Mouse (Mus musculus) limb, embryonic 11.5 days (tissue): ENCODE measurements around the gene Terb1. TPM values are rescaled to one million over a fixed set of nuclear protein-coding genes. Genes with fewer than 3 reads are reported as not detected.

Experiments
- ATAC-seq: fragments of 200-750 bp; cut with Nextera tagmentation; 2 replicates; pipeline ENCODE4 v1.8.0; 2017; ENCODE audit warnings: low read depth; ENCODE audit not compliant: insufficient number of reproducible peaks, low FRiP score, low TSS enrichment
- DNase-seq: peaks from one replicate; pipeline ENCODE4 v3.0.0-alpha.2; 2015; ENCODE audit warnings: low spot score
- H3K27ac ChIP-seq: fragments of 300-500 bp; sonication (generic); replicated peaks from 2 replicates; pipeline ENCODE4 v1.5.1; 2014; ENCODE audit warnings: low read depth, mild to moderate bottlenecking, low read length
- H3K27me3 ChIP-seq: fragments of 300-500 bp; sonication (generic); 2 replicates; pipeline ENCODE4 v1.6.1; 2014; ENCODE audit warnings: mild to moderate bottlenecking, low read length, mixed read lengths; ENCODE audit not compliant: control insufficient read depth, insufficient read depth
- H3K36me3 ChIP-seq: fragments of 300-500 bp; sonication (generic); 2 replicates; pipeline ENCODE4 v1.6.1; 2014; ENCODE audit warnings: mild to moderate bottlenecking, low read length, moderate library complexity, mixed read lengths; ENCODE audit not compliant: control insufficient read depth, insufficient read depth
- H3K4me1 ChIP-seq: fragments of 300-500 bp; sonication (generic); 2 replicates; pipeline ENCODE4 v1.6.1; 2014; ENCODE audit warnings: low read length, mixed read lengths; ENCODE audit not compliant: control insufficient read depth, insufficient read depth
- H3K4me2 ChIP-seq: fragments of 300-500 bp; sonication (generic); 2 replicates; pipeline ENCODE4 v1.6.1; 2014; ENCODE audit warnings: low read depth, mild to moderate bottlenecking, moderate library complexity; ENCODE audit not compliant: severe bottlenecking
- H3K4me3 ChIP-seq: fragments of 300-500 bp; sonication (generic); 2 replicates; pipeline ENCODE4 v1.5.1; 2014; ENCODE audit warnings: low read depth, low read length
- H3K9ac ChIP-seq: fragments of 300-500 bp; sonication (generic); 2 replicates; pipeline ENCODE4 v1.6.1; 2014; ENCODE audit warnings: mild to moderate bottlenecking, low read length
- H3K9me3 ChIP-seq: fragments of 300-500 bp; sonication (generic); 2 replicates; pipeline ENCODE4 v1.6.1; 2016; ENCODE audit warnings: low read length; ENCODE audit not compliant: control insufficient read depth
- WGBS: fragments of 180-500 bp; shearing (Covaris S2); extraction: QIAGEN DNeasy Blood & Tissue Kit; methylation state at CpG from one replicate; pipeline ENCODE4 v1.1.7; 2014; 5-methylcytosine and 5-hydroxymethylcytosine counted together
- polyA plus RNA-seq: library from polyadenylated mRNA; unstranded; fragments of >200 nt; fragmentation: Nextera tagmentation; extraction: Ambion mirVana; gene quantifications from 2 replicates; pipeline ENCODE4 v1.2.1, GENCODE M21; 2014

The Terb1 gene
- polyA plus RNA-seq, 1 experiment from 2014 or later, result 0.24 TPM

DNA sequence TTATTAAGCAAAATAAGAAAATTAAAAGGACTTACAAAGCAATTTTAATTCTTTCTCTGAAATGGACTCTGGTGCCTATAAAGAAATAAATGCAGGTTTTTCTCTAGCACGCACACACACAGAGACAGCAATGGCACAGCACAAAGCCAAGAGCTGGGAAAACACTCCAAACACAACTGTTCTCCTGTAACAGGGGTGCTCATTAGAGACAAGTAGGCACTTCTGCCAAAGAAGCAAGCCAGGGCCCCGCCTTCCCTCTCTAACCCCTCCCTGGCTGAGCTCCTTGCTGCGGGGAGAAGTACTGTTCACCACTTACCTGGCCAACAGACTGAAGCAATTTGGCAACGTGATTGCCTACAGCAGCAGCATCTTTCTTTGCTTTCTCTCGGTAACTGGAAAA is 8.2 kb upstream of the Terb1 start:
- Histone ChIP-seq H3K36me3 (peaks cover 3% of the 10 kb centered on the region), H3K9me3 (no peaks in the 10 kb centered on the region), H3K4me2 (no peak overlapping the region), H3K4me1 (no peaks in the 10 kb centered on the region), H3K27ac (no peak overlapping the region), H3K9ac (no peak overlapping the region), H3K27me3 (no peaks in the 10 kb centered on the region), H3K4me3 (no peak overlapping the region)
- 78% methylated on average over 5 of the region's 5 CpGs for WGBS
- DNase-seq, result no peak
- no peak for ATAC-seq

DNA sequence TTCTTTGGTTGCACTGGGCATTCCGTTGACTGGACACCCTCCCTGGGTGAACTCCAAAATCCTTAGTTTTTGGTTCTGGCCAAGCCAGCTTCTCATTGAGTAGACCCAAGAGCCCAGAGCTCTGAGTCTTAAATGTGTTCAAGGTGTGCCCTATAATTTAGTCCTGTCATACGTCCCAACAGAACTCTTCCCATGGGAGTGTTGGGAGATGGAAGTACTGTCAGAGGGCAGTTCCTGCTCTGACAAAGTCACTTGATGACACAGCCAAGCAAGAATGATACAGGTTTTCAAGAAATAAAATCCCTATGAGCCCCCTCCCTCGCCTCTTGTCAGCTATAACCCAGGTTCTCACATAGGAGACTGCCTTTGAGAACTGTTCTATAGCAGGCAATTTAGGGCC is 424 bp upstream of the Terb1 start:
- Histone ChIP-seq H3K9ac (no peak overlapping the region), H3K4me3 (no peak overlapping the region), H3K4me2 (peak overlapping the region; percentile 97; the same call in 1 of the 2 replicates), H3K4me1 (no peaks in the 10 kb centered on the region), H3K36me3 (peaks cover 3% of the 10 kb centered on the region; the same call in 1 of the 2 replicates), H3K27me3 (no peaks in the 10 kb centered on the region), H3K9me3 (no peaks in the 10 kb centered on the region), H3K27ac (no peak overlapping the region)
- 76% methylated on average over 3 of the region's 3 CpGs for WGBS
- DNase-seq (no peak), ATAC-seq (no peak)

DNA sequence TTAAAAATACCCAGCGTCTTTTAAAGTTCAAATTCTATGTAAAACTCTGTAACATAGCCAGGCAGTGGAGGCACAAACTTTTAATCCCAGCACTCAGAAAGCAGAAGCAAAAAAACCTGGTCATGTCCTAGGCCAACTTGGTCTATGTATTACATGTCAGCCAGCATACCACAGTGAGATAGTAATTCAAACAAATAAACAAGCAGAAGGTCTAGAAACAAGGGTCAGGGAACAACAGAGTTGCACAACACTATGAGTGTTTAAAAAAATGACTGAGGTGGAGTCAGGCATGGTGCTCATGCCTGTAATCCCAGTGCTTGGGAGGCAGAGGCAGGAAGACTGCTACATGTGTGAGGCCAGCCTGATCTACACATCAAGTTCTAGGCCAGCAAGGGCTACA is 30.6 kb downstream of the Terb1 start:
- ATAC-seq (no peak), DNase-seq (no peak)
- Histone ChIP-seq H3K9me3 (no peaks in the 10 kb centered on the region), H3K27ac (no peak overlapping the region), H3K4me3 (no peak overlapping the region), H3K4me1 (no peaks in the 10 kb centered on the region), H3K27me3 (no peaks in the 10 kb centered on the region), H3K36me3 (no peaks in the 10 kb centered on the region), H3K9ac (no peak overlapping the region), H3K4me2 (no peak overlapping the region)
- 59% methylated on average over 1 of the region's 1 CpGs for WGBS

DNA sequence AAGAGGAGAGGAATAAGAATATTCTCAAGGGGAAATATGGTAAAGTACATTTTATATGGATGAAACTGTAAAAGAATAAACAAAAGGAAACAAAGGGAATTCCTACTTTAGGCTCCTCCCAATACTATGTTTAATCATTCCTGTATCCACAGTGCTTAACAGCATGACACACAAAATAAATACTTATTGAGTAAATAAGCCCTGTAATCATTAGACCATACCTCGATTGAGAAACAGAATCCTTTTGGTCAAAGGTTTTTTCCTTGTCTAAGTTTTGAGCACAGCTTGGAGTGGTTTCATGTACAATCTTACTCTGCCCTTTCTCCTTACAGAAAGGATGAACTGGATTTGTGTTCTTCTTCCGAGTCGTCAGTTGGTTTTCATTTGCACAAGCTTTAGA is 37.2 kb downstream of the Terb1 start:
- ATAC-seq, result no peak
- no peaks in the 10 kb centered on the region for H3K36me3 ChIP-seq
- H3K27ac ChIP-seq, result no peak overlapping the region
- no peaks in the 10 kb centered on the region for H3K4me1 ChIP-seq
- no peaks in the 10 kb centered on the region for H3K27me3 ChIP-seq
- DNase-seq, result no peak
- no peak overlapping the region for H3K9ac ChIP-seq
- H3K4me3 ChIP-seq, result no peak overlapping the region
- no peak overlapping the region for H3K4me2 ChIP-seq
- no peaks in the 10 kb centered on the region for H3K9me3 ChIP-seq
- WGBS, result 81% methylated on average over 3 of the region's 3 CpGs

DNA sequence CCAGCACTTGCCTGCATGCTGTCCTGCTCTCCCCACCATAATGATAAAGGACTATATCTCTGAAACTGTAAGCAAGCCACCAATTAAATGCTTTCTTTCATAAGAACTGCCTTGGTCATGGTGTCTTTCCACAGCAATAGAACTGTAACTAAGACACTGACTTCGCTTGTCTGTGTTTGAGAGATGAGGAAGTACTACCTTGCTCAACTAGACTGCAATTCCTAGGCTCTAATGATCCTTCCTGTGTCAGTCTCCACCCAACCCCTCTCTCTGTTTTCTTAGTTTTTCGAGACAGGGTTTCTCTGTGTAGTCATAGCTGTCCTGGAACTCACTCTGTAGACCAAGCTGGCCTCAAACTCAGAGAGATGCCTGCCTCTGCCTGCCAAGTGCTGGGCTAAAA is 42.2 kb downstream of the Terb1 start:
- DNase-seq (no peak), ATAC-seq (no peak)
- Histone ChIP-seq H3K9ac (no peak overlapping the region), H3K36me3 (no peaks in the 10 kb centered on the region), H3K27me3 (no peaks in the 10 kb centered on the region), H3K4me1 (no peaks in the 10 kb centered on the region), H3K4me2 (no peak overlapping the region), H3K27ac (no peak overlapping the region), H3K9me3 (no peaks in the 10 kb centered on the region), H3K4me3 (no peak overlapping the region)
- 71% methylated on average over 2 of the region's 2 CpGs for WGBS

DNA sequence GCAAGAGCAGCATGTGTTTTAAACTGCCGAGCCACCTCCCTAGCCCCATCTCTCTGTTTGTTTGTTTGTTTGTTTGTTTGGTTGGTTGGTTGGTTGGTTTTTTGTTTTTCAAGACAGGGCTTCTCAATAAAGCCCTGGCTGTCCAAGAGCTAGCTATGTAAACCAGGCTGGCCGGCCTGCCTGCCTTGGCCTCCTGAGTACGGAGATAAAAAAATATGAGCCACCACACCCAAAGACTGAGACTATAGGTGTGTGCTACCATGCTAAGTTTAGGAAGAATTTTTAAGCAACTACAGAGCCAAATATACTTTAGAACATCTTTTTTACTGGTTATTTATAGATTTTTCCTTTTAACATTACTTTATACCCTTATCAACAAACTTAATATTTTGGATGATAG is 57.5 kb downstream of the Terb1 start:
- no peaks in the 10 kb centered on the region for H3K9me3 ChIP-seq
- no peak overlapping the region for H3K4me3 ChIP-seq
- no peak overlapping the region for H3K27ac ChIP-seq
- ATAC-seq (no peak), DNase-seq (no peak)
- H3K36me3 ChIP-seq, result no peaks in the 10 kb centered on the region
- no peaks in the 10 kb centered on the region for H3K27me3 ChIP-seq
- H3K4me1 ChIP-seq, result no peaks in the 10 kb centered on the region
- no peak overlapping the region for H3K9ac ChIP-seq
- 84% methylated on average over 3 of the region's 3 CpGs for WGBS
- no peak overlapping the region for H3K4me2 ChIP-seq

DNA sequence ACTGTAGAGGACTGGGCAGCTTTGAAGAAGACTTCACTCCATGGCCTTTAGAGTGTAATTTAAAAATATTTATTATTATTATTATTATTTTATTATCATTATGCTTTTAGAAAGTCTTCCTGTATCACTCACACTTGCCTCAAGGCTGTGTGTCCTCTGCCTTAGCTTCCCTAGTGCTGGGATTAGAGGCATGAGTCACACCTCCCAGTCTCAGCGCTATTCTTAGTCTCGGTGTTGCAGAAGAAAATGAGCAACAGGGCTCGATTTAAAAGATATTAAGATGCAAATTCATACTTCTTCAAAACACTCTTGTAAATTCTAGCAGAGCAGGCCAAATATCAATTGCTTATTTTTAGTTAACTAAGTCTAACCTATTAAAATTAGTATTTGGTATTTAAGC is 60.9 kb downstream of the Terb1 start:
- DNase-seq (no peak), ATAC-seq (no peak)
- no peak overlapping the region for H3K4me3 ChIP-seq
- WGBS, result 86% methylated on average over 3 of the region's 3 CpGs
- no peaks in the 10 kb centered on the region for H3K4me1 ChIP-seq
- H3K9me3 ChIP-seq, result no peaks in the 10 kb centered on the region
- H3K9ac ChIP-seq, result no peak overlapping the region
- H3K36me3 ChIP-seq, result no peaks in the 10 kb centered on the region
- H3K4me2 ChIP-seq, result no peak overlapping the region
- H3K27me3 ChIP-seq, result no peaks in the 10 kb centered on the region
- no peak overlapping the region for H3K27ac ChIP-seq

DNA sequence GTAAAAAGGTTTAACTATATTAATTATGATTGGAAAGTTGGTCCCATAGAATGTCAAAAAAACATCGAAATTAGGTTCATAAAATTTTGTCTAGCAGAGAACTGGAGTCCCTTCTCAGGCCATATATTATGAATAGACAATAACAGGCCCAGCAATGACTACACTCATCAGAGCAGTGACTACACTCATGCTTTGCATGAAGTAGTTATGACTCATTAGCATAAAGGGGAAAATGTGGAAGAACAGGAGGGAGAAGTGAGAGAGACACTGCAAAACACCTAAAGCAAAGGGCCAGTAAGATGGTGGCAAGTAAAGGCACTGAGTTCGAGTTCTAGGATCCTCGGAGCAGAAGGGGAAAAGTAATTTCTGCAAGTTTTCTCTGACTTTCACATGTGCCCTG is 63.7 kb downstream of the Terb1 start:
- no peaks in the 10 kb centered on the region for H3K27me3 ChIP-seq
- no peak overlapping the region for H3K4me2 ChIP-seq
- H3K36me3 ChIP-seq, result no peaks in the 10 kb centered on the region
- H3K27ac ChIP-seq, result no peak overlapping the region
- WGBS, result 84% methylated on average over 3 of the region's 3 CpGs
- no peak overlapping the region for H3K4me3 ChIP-seq
- no peak overlapping the region for H3K9ac ChIP-seq
- ATAC-seq, result no peak
- H3K9me3 ChIP-seq, result no peaks in the 10 kb centered on the region
- peaks cover 9% of the 10 kb centered on the region; the same call in 1 of the 2 replicates for H3K4me1 ChIP-seq
- DNase-seq, result no peak

DNA sequence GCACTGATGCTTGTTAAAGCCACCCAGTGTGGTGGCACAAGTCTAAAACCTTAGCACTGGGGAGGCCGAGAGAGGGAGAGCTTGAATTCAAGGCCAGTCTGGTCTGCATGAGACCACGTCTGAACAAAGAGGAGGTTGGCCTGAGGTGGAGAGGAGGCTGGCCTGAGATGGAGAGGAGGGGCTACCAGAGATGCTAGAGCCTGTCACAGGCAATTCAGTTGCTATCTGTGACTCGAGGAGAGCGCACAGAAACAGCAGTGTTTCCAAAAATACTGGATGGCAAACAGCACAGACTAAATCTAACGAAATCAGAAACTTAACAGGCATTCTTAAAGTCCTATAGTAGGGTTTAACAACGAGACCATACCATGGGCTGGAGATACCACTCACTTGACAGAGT is 64.5 kb downstream of the Terb1 start:
- WGBS, result 59% methylated on average over 6 of the region's 6 CpGs
- no peaks in the 10 kb centered on the region for H3K27me3 ChIP-seq
- H3K27ac ChIP-seq, result no peak overlapping the region
- H3K9ac ChIP-seq, result no peak overlapping the region
- H3K4me2 ChIP-seq, result no peak overlapping the region
- H3K36me3 ChIP-seq, result no peaks in the 10 kb centered on the region; the same call in 1 of the 2 replicates
- no peaks in the 10 kb centered on the region for H3K9me3 ChIP-seq
- DNase-seq (no peak), ATAC-seq (no peak)
- peaks cover 9% of the 10 kb centered on the region; the same call in 1 of the 2 replicates for H3K4me1 ChIP-seq
- H3K4me3 ChIP-seq, result no peak overlapping the region
